Mouse (Mus musculus) intestine, postnatal 0 days (tissue): ENCODE measurements around the gene Sh3bp1. TPM values are rescaled to one million over a fixed set of nuclear protein-coding genes. Genes with fewer than 3 reads are reported as not detected.

Experiments
- ATAC-seq: fragments of 200-750 bp; cut with Nextera tagmentation; 2 replicates; pipeline ENCODE4 v1.8.0; 2017; ENCODE audit warnings: mild to moderate bottlenecking, moderate TSS enrichment, moderate library complexity
- H3K27ac ChIP-seq: fragments of 300-500 bp; sonication (generic); 2 replicates; pipeline ENCODE4 v1.5.1; 2014; ENCODE audit warnings: mild to moderate bottlenecking, low read depth, low read length, moderate library complexity
- H3K27me3 ChIP-seq: fragments of 300-500 bp; sonication (generic); replicated peaks from 2 replicates; pipeline ENCODE4 v1.6.1; 2014; ENCODE audit warnings: low read length, mixed read lengths; ENCODE audit not compliant: control insufficient read depth, insufficient read depth
- H3K36me3 ChIP-seq: fragments of 300-500 bp; sonication (generic); 2 replicates; pipeline ENCODE4 v1.6.1; 2014; ENCODE audit warnings: mild to moderate bottlenecking, moderate library complexity; ENCODE audit not compliant: control insufficient read depth, insufficient read depth
- H3K4me1 ChIP-seq: fragments of 300-500 bp; sonication (generic); replicated peaks from 2 replicates; pipeline ENCODE4 v1.6.1; 2014; ENCODE audit warnings: antibody characterized with exemption, low read length, mixed read lengths; ENCODE audit not compliant: control insufficient read depth, insufficient read depth
- H3K4me2 ChIP-seq: fragments of 300-500 bp; sonication (generic); replicated peaks from 2 replicates; pipeline ENCODE4 v1.6.1; 2014; ENCODE audit warnings: low read depth, mild to moderate bottlenecking, moderate library complexity
- H3K4me3 ChIP-seq: fragments of 300-500 bp; sonication (generic); 2 replicates; pipeline ENCODE4 v1.5.1; 2014; ENCODE audit warnings: low read depth, low read length
- H3K9ac ChIP-seq: fragments of 300-500 bp; sonication (generic); 2 replicates; pipeline ENCODE4 v1.6.1; 2014; ENCODE audit warnings: mild to moderate bottlenecking, low read depth, low read length
- H3K9me3 ChIP-seq: fragments of 300-500 bp; sonication (generic); 2 replicates; pipeline ENCODE4 v1.6.1; 2016; ENCODE audit warnings: mixed run types; ENCODE audit not compliant: control insufficient read depth
- CTCF ChIP-seq: sonication (generic); IDR thresholded peaks from 2 replicates; pipeline ENCODE4 v1.5.1; 2016; ENCODE audit warnings: low read depth, mild to moderate bottlenecking, control low read depth, antibody characterized with exemption, moderate library complexity
- WGBS: fragments of 180-500 bp; shearing (Covaris S2); extraction: QIAGEN DNeasy Blood & Tissue Kit; methylation state at CpG from one replicate; pipeline ENCODE4 v1.1.7; 2014; 5-methylcytosine and 5-hydroxymethylcytosine counted together
- polyA plus RNA-seq: library from polyadenylated mRNA; unstranded; fragments of >200 nt; fragmentation: Nextera tagmentation; extraction: Ambion mirVana; gene quantifications from 2 replicates; pipeline ENCODE4 v1.2.1, GENCODE M21; 2015

The Sh3bp1 gene
- 7.2 and 7.6 TPM in 2 replicates for polyA plus RNA-seq

GRCm38 (mm10) chr15:78899740-78900584 is at the start of gene Sh3bp1:
Gene Sh3bp1, plus strand, starts transcription at chr15:78899768.
- Histone ChIP-seq H3K9ac (peak within 1 kb of the TSS; percentile 54), H3K4me1 (peaks cover 14% of the 10 kb centered on the region), H3K27ac (peak within 1 kb of the TSS; percentile 41; the same call in 1 of the 2 replicates), H3K27me3 (no peaks in the 10 kb centered on the region), H3K4me2 (peak within 1 kb of the TSS; percentile 88), H3K9me3 (no peaks in the 10 kb centered on the region), H3K36me3 (peaks cover 6% of the 10 kb centered on the region; the same call in 1 of the 2 replicates), H3K4me3 (peak within 1 kb of the TSS; percentile 59)
- 0 out of 2 replicates have a peak, but pooled peaks have one; percentile 26 for ATAC-seq
- TF ChIP-seq CTCF = no peak
- 2% methylated on average over 47 of the region's 47 CpGs for WGBS

- TF ChIP-seq CTCF = no peak
- peaks cover 16% of the 10 kb centered on the region; the same call in 1 of the 2 replicates for H3K4me1 ChIP-seq
Observed at GRCm38 (mm10) chr15:78850059-78850824, 49.3 kb upstream of the Sh3bp1 start.

GRCm38 (mm10) chr15:78850944-78851343 is 48.6 kb upstream of the Sh3bp1 start:
- TF ChIP-seq CTCF = no peak
- Histone ChIP-seq H3K27ac (peak overlapping the region; percentile 68), H3K4me2 (no peak overlapping the region), H3K36me3 (peaks cover 11% of the 10 kb centered on the region; the same call in 1 of the 2 replicates), H3K27me3 (no peaks in the 10 kb centered on the region), H3K9me3 (no peaks in the 10 kb centered on the region), H3K4me3 (no peak overlapping the region), H3K4me1 (peaks cover 11% of the 10 kb centered on the region), H3K9ac (no peak overlapping the region)
- no peak for ATAC-seq
- 40% methylated on average over 6 of the region's 6 CpGs for WGBS

More at GRCm38 (mm10) chr15:78850059-78850824, 49.3 kb upstream of the Sh3bp1 start:
- WGBS = 28% methylated on average over 14 of the region's 15 CpGs
- Histone ChIP-seq H3K36me3 (peaks cover 11% of the 10 kb centered on the region; the same call in 1 of the 2 replicates), H3K9me3 (no peaks in the 10 kb centered on the region), H3K4me2 (no peak overlapping the region), H3K27ac (peak overlapping the region; percentile 68), H3K27me3 (no peaks in the 10 kb centered on the region), H3K4me3 (no peak overlapping the region), H3K9ac (peak overlapping the region; percentile 7; the same call in 1 of the 2 replicates)
- peak; percentile 67 for ATAC-seq

GRCm38 (mm10) chr15:78851505-78852153 is 47.9 kb upstream of the Sh3bp1 start:
- no peak overlapping the region for H3K4me3 ChIP-seq
- peaks cover 9% of the 10 kb centered on the region for H3K4me1 ChIP-seq
- H3K4me2 ChIP-seq = peak overlapping the region; percentile 63
- peak; percentile 97 for TF ChIP-seq CTCF
- no peak overlapping the region; the same call in 1 of the 2 replicates for H3K9ac ChIP-seq
- H3K27ac ChIP-seq = no peak overlapping the region; the same call in 1 of the 2 replicates
- no peaks in the 10 kb centered on the region for H3K9me3 ChIP-seq
- WGBS = 8% methylated on average over 13 of the region's 13 CpGs
- H3K27me3 ChIP-seq = no peaks in the 10 kb centered on the region
- H3K36me3 ChIP-seq = peaks cover 11% of the 10 kb centered on the region; the same call in 1 of the 2 replicates
- ATAC-seq = peak; percentile 59

GRCm38 (mm10) chr15:78855303-78855965 is 44.1 kb upstream of the Sh3bp1 start, which contains the start of gene Lgals2:
Gene Lgals2, minus strand, starts transcription at chr15:78855529.
- H3K9me3 ChIP-seq = no peaks in the 10 kb centered on the region
- no peak for TF ChIP-seq CTCF
- H3K36me3 ChIP-seq = no peaks in the 10 kb centered on the region; the same call in 1 of the 2 replicates
- 25% methylated on average over 8 of the region's 8 CpGs for WGBS
- peak within 1 kb of the TSS; percentile 1 for H3K27ac ChIP-seq
- H3K4me1 ChIP-seq = peaks cover 13% of the 10 kb centered on the region
- no peaks in the 10 kb centered on the region for H3K27me3 ChIP-seq
- ATAC-seq = peak; percentile 62
- H3K4me2 ChIP-seq = peak within 1 kb of the TSS; percentile 63
- H3K4me3 ChIP-seq = peak within 1 kb of the TSS; percentile 24
- no peak within 1 kb of the TSS for H3K9ac ChIP-seq
